Mouse (Mus musculus) splenic B cell, adult 2 months (primary cell): ENCODE data around the gene Abraxas1.

Experiments used
- DNase-seq: peaks from one replicate; pipeline ENCODE4 v3.0.0-alpha.2; 2011; ENCODE audit warnings: low read depth, low spot score
- H3K27me3 ChIP-seq: 2 replicates; pipeline ENCODE4 v1.6.1; 2012; ENCODE audit warnings: mild to moderate bottlenecking, low read length, moderate library complexity, mixed read lengths; ENCODE audit not compliant: control insufficient read depth, poor library complexity, insufficient read depth, severe bottlenecking
- H3K36me3 ChIP-seq: 2 replicates; pipeline ENCODE4 v1.6.1; 2012; ENCODE audit warnings: mild to moderate bottlenecking, low read length, moderate library complexity, mixed read lengths; ENCODE audit not compliant: control insufficient read depth, poor library complexity, insufficient read depth, severe bottlenecking

Abraxas1 gene

DNA sequence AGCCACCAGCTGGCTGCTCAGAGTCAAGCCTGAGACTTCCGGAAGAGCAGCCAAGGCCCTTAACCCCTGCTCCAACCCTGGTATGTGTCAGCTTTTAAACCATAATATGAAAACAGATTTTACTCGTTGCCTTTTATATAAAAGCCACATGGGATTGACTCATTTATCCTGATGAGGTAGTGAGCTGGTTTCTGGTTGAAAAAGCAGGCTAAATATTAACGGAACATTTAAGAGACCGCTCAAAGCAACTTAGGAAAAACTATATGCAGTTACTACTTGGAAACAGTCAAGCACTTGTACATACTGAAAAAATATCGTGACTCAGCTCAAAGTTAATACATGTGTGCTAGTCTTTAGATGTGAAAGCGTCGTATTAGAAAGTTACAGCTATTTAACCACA is 28.5 kb downstream of the Abraxas1 start:
- no peak for DNase-seq
- Histone ChIP-seq H3K36me3 (peaks cover 8% of the 10 kb centered on the region), H3K27me3 (no peaks in the 10 kb centered on the region)

GRCm38 (mm10) chr5:100787527-100787926 is 33.2 kb downstream of the Abraxas1 start:
- no peak for DNase-seq
- H3K36me3 ChIP-seq, result peaks cover 14% of the 10 kb centered on the region
- no peaks in the 10 kb centered on the region for H3K27me3 ChIP-seq

GRCm38 (mm10) chr5:100779002-100779401 is 41.8 kb downstream of the Abraxas1 start:
- Histone ChIP-seq H3K36me3 (peaks cover 7% of the 10 kb centered on the region; the same call in 1 of the 2 replicates), H3K27me3 (no peaks in the 10 kb centered on the region)
- no peak for DNase-seq

- Histone ChIP-seq H3K27me3 (no peaks in the 10 kb centered on the region), H3K36me3 (peaks cover 6% of the 10 kb centered on the region)
- DNase-seq, result no peak
Measured at GRCm38 (mm10) chr5:100776900-100777299, 43.9 kb downstream of the Abraxas1 start.

DNA sequence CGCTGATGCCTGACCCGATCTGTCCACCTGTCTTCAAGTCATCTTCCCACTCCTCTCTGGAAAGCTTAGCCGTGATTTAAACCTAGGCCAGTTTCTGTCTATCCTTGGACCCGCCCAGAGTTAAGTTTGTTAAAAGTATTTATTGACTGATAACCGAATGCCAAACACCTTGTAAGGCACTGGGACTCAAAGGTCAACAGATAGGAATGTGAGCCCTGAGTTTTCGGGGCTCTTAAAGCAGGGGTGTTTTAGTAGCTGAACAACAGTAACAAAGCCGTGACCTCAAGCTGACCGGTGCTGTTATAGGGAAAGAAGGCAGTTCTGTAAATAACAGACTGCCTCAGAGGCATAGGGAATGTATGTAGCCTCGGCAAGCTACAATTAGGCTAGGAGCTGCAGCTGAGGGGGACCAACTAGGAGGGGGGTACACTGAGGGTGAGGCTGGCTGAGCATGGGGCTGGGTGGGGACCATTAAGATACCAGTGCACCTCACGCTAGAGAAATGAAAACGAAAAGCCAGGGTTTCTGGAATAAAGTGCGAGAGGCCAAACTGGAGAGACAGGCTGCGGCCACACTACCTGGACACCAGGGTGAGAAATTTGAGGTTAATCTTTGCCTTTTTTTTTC is 44.9 kb downstream of the Abraxas1 start:
- peaks cover 6% of the 10 kb centered on the region for H3K36me3 ChIP-seq
- DNase-seq, result no peak
- no peaks in the 10 kb centered on the region for H3K27me3 ChIP-seq

- peaks cover 11% of the 10 kb centered on the region for H3K36me3 ChIP-seq
- DNase-seq, result no peak
- H3K27me3 ChIP-seq, result no peaks in the 10 kb centered on the region
Measured at GRCm38 (mm10) chr5:100771575-100771974, 49.2 kb downstream of the Abraxas1 start.

- Histone ChIP-seq H3K36me3 (peaks cover 10% of the 10 kb centered on the region), H3K27me3 (no peaks in the 10 kb centered on the region)
- DNase-seq, result no peak
Measured at GRCm38 (mm10) chr5:100766026-100766425, 54.7 kb downstream of the Abraxas1 start.

GRCm38 (mm10) chr5:100761736-100762135 is 59.0 kb downstream of the Abraxas1 start:
- Histone ChIP-seq H3K27me3 (no peaks in the 10 kb centered on the region), H3K36me3 (peaks cover 4% of the 10 kb centered on the region)
- no peak for DNase-seq

- no peaks in the 10 kb centered on the region for H3K27me3 ChIP-seq
- peaks cover 4% of the 10 kb centered on the region for H3K36me3 ChIP-seq
- DNase-seq, result no peak
Measured at GRCm38 (mm10) chr5:100760049-100760663, 60.6 kb downstream of the Abraxas1 start.

DNA sequence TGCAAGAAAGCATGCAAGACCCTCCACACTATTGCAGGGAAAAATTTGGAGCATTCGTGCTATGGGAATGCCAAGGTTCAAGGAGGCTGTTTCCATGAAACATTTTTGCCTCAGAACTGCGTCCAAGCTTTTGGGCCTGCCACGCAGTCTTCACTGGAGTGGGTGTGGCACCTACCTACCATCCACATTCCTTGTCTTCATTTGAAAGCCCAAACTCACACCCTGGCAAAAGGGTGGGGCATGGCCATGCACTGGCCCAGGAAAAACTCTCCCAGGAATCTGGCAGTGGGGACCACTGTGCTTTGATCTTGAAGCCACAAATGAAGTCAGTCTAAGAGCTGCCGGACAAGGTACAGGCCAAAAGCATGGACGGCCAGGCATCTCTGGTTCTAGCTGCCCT is 62.6 kb downstream of the Abraxas1 start:
- peaks cover 4% of the 10 kb centered on the region for H3K36me3 ChIP-seq
- no peaks in the 10 kb centered on the region for H3K27me3 ChIP-seq
- DNase-seq, result no peak
